Mouse (Mus musculus) ES-Bruce4 (cell line): ENCODE measurements around the gene Hebp1. TPM values are rescaled to one million over a fixed set of nuclear protein-coding genes. Genes with fewer than 3 reads are reported as not detected.

Experiments used
- H3K27ac ChIP-seq: 2 replicates; pipeline ENCODE4 v1.5.1; 2012; ENCODE audit warnings: low read length, inconsistent platforms; ENCODE audit not compliant: insufficient read depth
- H3K27me3 ChIP-seq: 2 replicates; pipeline ENCODE4 v1.6.1; 2012; ENCODE audit warnings: mild to moderate bottlenecking, low read length, inconsistent platforms; ENCODE audit not compliant: control insufficient read depth, poor library complexity, insufficient read depth, severe bottlenecking
- H3K36me3 ChIP-seq: 2 replicates; pipeline ENCODE4 v1.6.1; 2012; ENCODE audit warnings: inconsistent platforms, mild to moderate bottlenecking, low read length, moderate library complexity; ENCODE audit not compliant: control insufficient read depth, poor library complexity, insufficient read depth, severe bottlenecking
- H3K4me1 ChIP-seq: one replicate; pipeline ENCODE4 v1.8.1; 2011; ENCODE audit warnings: low read length; ENCODE audit not compliant: control insufficient read depth, insufficient read depth
- H3K4me3 ChIP-seq: 2 replicates; pipeline ENCODE4 v1.5.1; 2011; ENCODE audit warnings: low read depth, mild to moderate bottlenecking, low read length
- H3K9ac ChIP-seq: 2 replicates; pipeline ENCODE4 v1.6.1; 2012; ENCODE audit warnings: low read depth, mild to moderate bottlenecking, inconsistent platforms; ENCODE audit not compliant: poor library complexity, severe bottlenecking
- H3K9me3 ChIP-seq: replicated peaks from 2 replicates; pipeline ENCODE4 v1.6.1; 2012; ENCODE audit warnings: mild to moderate bottlenecking, low read length, inconsistent platforms; ENCODE audit not compliant: control insufficient read depth, poor library complexity, insufficient read depth, severe bottlenecking
- CTCF ChIP-seq: IDR thresholded peaks from one replicate; pipeline ENCODE4 v1.8.1; 2011; ENCODE audit warnings: low read depth, low read length
- EP300 ChIP-seq: IDR thresholded peaks from 2 replicates; pipeline ENCODE4 v1.6.1; 2011; ENCODE audit warnings: low read depth, low read length; ENCODE audit not compliant: insufficient read depth
- POLR2A ChIP-seq: IDR thresholded peaks from one replicate; pipeline ENCODE4 v1.8.1; 2011; ENCODE audit warnings: low read length; ENCODE audit not compliant: insufficient read depth
- polyA plus RNA-seq: library from polyadenylated mRNA; stranded (reverse); fragments of >200 nt; gene quantifications from 2 replicates; pipeline ENCODE4 v1.2.4, GENCODE M21; 2011; ENCODE audit warnings: low read depth; ENCODE audit not compliant: missing spikeins, insufficient read depth, insufficient read length

Hebp1 gene
- polyA plus RNA-seq, 1 experiment, result 13.5 TPM

- no peak overlapping the region for H3K9ac ChIP-seq
- H3K9me3 ChIP-seq, result no peaks in the 10 kb centered on the region
- TF ChIP-seq POLR2A, result no peak
- TF ChIP-seq EP300, result no peak
- TF ChIP-seq CTCF, result peak; percentile 37
- H3K4me3 ChIP-seq, result no peak overlapping the region
- H3K27me3 ChIP-seq, result no peaks in the 10 kb centered on the region
- H3K36me3 ChIP-seq, result no peaks in the 10 kb centered on the region
- no peaks in the 10 kb centered on the region for H3K4me1 ChIP-seq
- no peak overlapping the region for H3K27ac ChIP-seq
These were observed 4.8 kb upstream of the Hebp1 start for GRCm38 (mm10) chr6:135202668-135203067.

- Histone ChIP-seq H3K27ac (no peak overlapping the region), H3K9me3 (no peaks in the 10 kb centered on the region), H3K4me3 (no peak overlapping the region), H3K36me3 (no peaks in the 10 kb centered on the region), H3K27me3 (no peaks in the 10 kb centered on the region), H3K4me1 (no peaks in the 10 kb centered on the region), H3K9ac (no peak overlapping the region)
- TF ChIP-seq CTCF (no peak), EP300 (no peak), POLR2A (no peak)
These were observed 2.5 kb upstream of the Hebp1 start for GRCm38 (mm10) chr6:135200122-135200957.

- Histone ChIP-seq H3K36me3 (no peaks in the 10 kb centered on the region), H3K4me1 (no peaks in the 10 kb centered on the region), H3K4me3 (no peak overlapping the region), H3K27ac (no peak overlapping the region), H3K9ac (peak overlapping the region; percentile 64; the same call in 1 of the 2 replicates), H3K27me3 (no peaks in the 10 kb centered on the region), H3K9me3 (no peaks in the 10 kb centered on the region)
- no peak for TF ChIP-seq EP300
- TF ChIP-seq POLR2A, result no peak
- TF ChIP-seq CTCF, result no peak
These were observed 904 bp upstream of the Hebp1 start for GRCm38 (mm10) chr6:135198726-135199125.

GRCm38 (mm10) chr6:135197446-135197845 lies 376 bp downstream of the Hebp1 start:
- Histone ChIP-seq H3K4me3 (peak overlapping the region; percentile 70), H3K27ac (no peak overlapping the region)

GRCm38 (mm10) chr6:135196707-135197106 lies 1.1 kb downstream of the Hebp1 start:
- H3K27me3 ChIP-seq, result no peaks in the 10 kb centered on the region
- H3K9ac ChIP-seq, result no peak overlapping the region
- H3K36me3 ChIP-seq, result no peaks in the 10 kb centered on the region
- no peak overlapping the region for H3K27ac ChIP-seq
- TF ChIP-seq POLR2A (no peak), EP300 (no peak), CTCF (no peak)
- peaks cover under 1% of the 10 kb centered on the region for H3K4me1 ChIP-seq
- no peaks in the 10 kb centered on the region for H3K9me3 ChIP-seq
- H3K4me3 ChIP-seq, result no peak overlapping the region

More at GRCm38 (mm10) chr6:135197446-135197845, 376 bp downstream of the Hebp1 start:
- TF ChIP-seq EP300 (no peak), POLR2A (no peak), CTCF (no peak)
- Histone ChIP-seq H3K4me1 (no peaks in the 10 kb centered on the region), H3K36me3 (no peaks in the 10 kb centered on the region), H3K27me3 (no peaks in the 10 kb centered on the region), H3K9me3 (no peaks in the 10 kb centered on the region), H3K9ac (peak overlapping the region; percentile 64)

- TF ChIP-seq POLR2A (no peak), CTCF (no peak), EP300 (no peak)
These were observed 2.9 kb downstream of the Hebp1 start for GRCm38 (mm10) chr6:135194907-135195306.

More at GRCm38 (mm10) chr6:135194907-135195306, 2.9 kb downstream of the Hebp1 start:
- no peak overlapping the region for H3K9ac ChIP-seq
- H3K4me3 ChIP-seq, result no peak overlapping the region
- H3K36me3 ChIP-seq, result no peaks in the 10 kb centered on the region
- no peak overlapping the region for H3K27ac ChIP-seq
- H3K27me3 ChIP-seq, result no peaks in the 10 kb centered on the region
- H3K9me3 ChIP-seq, result no peaks in the 10 kb centered on the region
- peaks cover 2% of the 10 kb centered on the region for H3K4me1 ChIP-seq
